ENCODE assay signal across 21 mouse cellular contexts in the genomic region with DNA sequence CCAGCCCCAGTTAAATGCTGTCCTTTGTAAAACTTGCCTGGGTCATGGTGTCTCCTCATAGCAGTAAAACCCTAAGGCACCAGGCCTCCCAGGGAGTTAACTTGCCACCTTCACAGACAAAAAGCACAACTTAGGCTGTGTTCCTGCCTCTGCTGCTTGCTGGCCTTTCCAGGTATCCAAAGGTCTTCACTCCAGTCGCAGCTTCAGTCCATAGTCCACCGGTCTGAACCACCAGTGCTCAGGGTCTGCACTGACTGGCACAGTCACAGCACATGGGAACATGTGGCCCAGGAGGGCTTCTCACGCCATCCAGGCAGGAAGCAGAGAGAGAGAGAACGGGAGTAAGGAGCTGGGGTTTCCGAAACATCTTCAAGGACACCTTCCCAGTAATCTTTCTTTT. TPM values are rescaled to one million over a fixed set of nuclear protein-coding genes. Genes with fewer than 3 reads are reported as not detected.
DNase-seq lines count a peak whose midpoint lies in the region; ATAC-seq and TF ChIP-seq lines count a peak whose summit lies in the region.
"Had no signal": no experiment of that assay in that cellular context is flagged by ENCODE, and none has a peak within 500 bp of the region (broad histone marks: within the 10 kb centered on the region; RNA-seq: fewer than 3 reads in every experiment).

No protein-coding gene starts in this region.

- peak; percentile 38; the same call in 1 of the 2 replicates for ATAC-seq in erythroblast, adult 5-6 weeks (replicated peaks; ENCODE audit: low FRiP score, poor library complexity, severe bottlenecking)
- ATAC-seq in kidney, embryonic 15.5 days (replicated peaks; ENCODE audit: low FRiP score): peak; percentile 56; the same call in 1 of the 2 replicates
- peak; percentile 33; the same call in 1 of the 2 replicates for ATAC-seq in liver, embryonic 14.5 days (ENCODE audit: insufficient read depth)
- ATAC-seq: CD4-positive, CD25-positive, alpha-beta regulatory T cell, adult 4 months; forebrain, embryonic 15.5 days; inflammation-experienced regulatory T-cells, adult 6 months had no signal

- H3K9me3 ChIP-seq in kidney, embryonic 15.5 days (replicated peaks): no peaks in the 10 kb centered on the region
- H3K9me3 ChIP-seq in liver, embryonic 14.5 days (ENCODE audit: control insufficient read depth, low read length): no peaks in the 10 kb centered on the region
- H3K9me3 ChIP-seq: forebrain, embryonic 15.5 days; heart, embryonic 13.5 days; hindbrain, embryonic 13.5 days had no signal

- DNase-seq in kidney, adult 11 months: peak; percentile 68
- no peak for DNase-seq in kidney, postnatal 10 days
- no peak for DNase-seq in liver, embryonic 14.5 days (ENCODE audit: low read depth in 3 of 3, low spot score in 3 of 3)
- DNase-seq in spleen, adult 12 weeks (ENCODE audit: low spot score): no peak
- no peak for DNase-seq in urinary bladder, postnatal 10 days (ENCODE audit: low spot score)
- no peak for DNase-seq in gastrocnemius, adult 18-20 months (ENCODE audit: low spot score)
- DNase-seq: adrenal gland, postnatal 36 days; cerebellum, adult 9-10 months; gastrocnemius, postnatal 10 days; layer of hippocampus, adult 9-11 months; lung, embryonic 14.5 days; lung, postnatal 36 days; midbrain, embryonic 14.5 days had no signal

- H3K9ac ChIP-seq in kidney, embryonic 15.5 days: no peak overlapping the region
- no peak overlapping the region for H3K9ac ChIP-seq in liver, embryonic 14.5 days (replicated peaks)
- H3K9ac ChIP-seq: forebrain, embryonic 15.5 days; heart, embryonic 13.5 days; hindbrain, embryonic 13.5 days; lung, embryonic 14.5 days had no signal

- no peak for TF ChIP-seq EP300 in liver, embryonic 14.5 days (IDR thresholded peaks at IDR 0.05; ENCODE audit: low read depth)

- no peaks in the 10 kb centered on the region; the same call in 1 of the 2 replicates for H3K36me3 ChIP-seq in kidney, embryonic 15.5 days
- no peaks in the 10 kb centered on the region for H3K36me3 ChIP-seq in liver, embryonic 14.5 days (replicated peaks; ENCODE audit: control insufficient read depth, insufficient read depth, low read depth)
- H3K36me3 ChIP-seq: forebrain, embryonic 15.5 days; hindbrain, embryonic 13.5 days had no signal

- 89% methylated on average over 5 of the region's 5 CpGs for WGBS in kidney, embryonic 15.5 days
- 77% methylated on average over 5 of the region's 5 CpGs for WGBS in liver, embryonic 14.5 days (ENCODE audit: insufficient replicate concordance)

- H3K27me3 ChIP-seq in kidney, embryonic 15.5 days: no peaks in the 10 kb centered on the region
- no peaks in the 10 kb centered on the region for H3K27me3 ChIP-seq in liver, embryonic 14.5 days (ENCODE audit: control insufficient read depth, insufficient read depth, low read length)
- H3K27me3 ChIP-seq: forebrain, embryonic 15.5 days; heart, embryonic 13.5 days; hindbrain, embryonic 13.5 days had no signal

- peaks cover 19% of the 10 kb centered on the region for H3K4me1 ChIP-seq in kidney, embryonic 15.5 days
- H3K4me1 ChIP-seq in liver, embryonic 14.5 days (replicated peaks; ENCODE audit: control insufficient read depth in 2 of 2, insufficient read depth in 2 of 2, low read length in 1 of 2): peaks cover 11 to 18% of the 10 kb centered on the region in 2 experiments

- no peak overlapping the region for H3K4me3 ChIP-seq in kidney, embryonic 15.5 days (replicated peaks)
- no peak overlapping the region for H3K4me3 ChIP-seq in liver, embryonic 14.5 days (ENCODE audit: insufficient read depth in 1 of 2, low read depth in 2 of 2, low read length in 2 of 2)
- H3K4me3 ChIP-seq: forebrain, embryonic 15.5 days; heart, embryonic 13.5 days; hindbrain, embryonic 13.5 days had no signal

- no peak overlapping the region for H3K4me2 ChIP-seq in kidney, embryonic 15.5 days
- H3K4me2 ChIP-seq in liver, embryonic 14.5 days (ENCODE audit: low read depth): peak overlapping the region; percentile 28; the same call in 1 of the 2 replicates
- H3K4me2 ChIP-seq: forebrain, embryonic 15.5 days; heart, embryonic 13.5 days; hindbrain, embryonic 13.5 days; lung, embryonic 14.5 days had no signal

- no peak overlapping the region for H3K27ac ChIP-seq in kidney, embryonic 15.5 days
- H3K27ac ChIP-seq in liver, embryonic 14.5 days: no peak overlapping the region
- H3K27ac ChIP-seq: forebrain, embryonic 15.5 days; heart, embryonic 13.5 days; hindbrain, embryonic 13.5 days; stomach, postnatal 0 days had no signal

- no peak for TF ChIP-seq CTCF in liver, embryonic 14.5 days (IDR thresholded peaks at IDR 0.05; ENCODE audit: low read depth)

RNA-seq across cellular contexts. Expression of a gene that starts 10.2 kb away (rescaled TPM):
- 23.4 and 25.4 TPM in 2 replicates for total RNA-seq in erythroblast, adult 5-6 weeks (2015; ENCODE audit: low replicate concordance)
- 22.6 and 26.9 TPM in 2 replicates for total RNA-seq in erythroblast, adult 5-6 weeks (2017; ENCODE audit: low replicate concordance)
- 17.7 and 18.2 TPM in 2 replicates for polyA plus RNA-seq in kidney, embryonic 15.5 days (2015; fragmentation: Nextera tagmentation; extraction: Ambion mirVana)
- polyA plus RNA-seq in liver, embryonic 14.5 days (2012; rRNA removed): 1.8 and 2.6 TPM in 2 replicates
- 2.2 and 3.8 TPM in 2 replicates for polyA plus RNA-seq in liver, embryonic 14.5 days (2014; fragmentation: Nextera tagmentation; extraction: Ambion mirVana)
- total RNA-seq in gastrocnemius, adult 18-20 months (2021): 1 to 10 TPM; 1.4 to 1.5 TPM
- polyA plus RNA-seq: inflammation-experienced regulatory T-cells, adult 6 months had no signal

Comparison
In these comparisons a context has a peak if more than half of its experiments do, and no peak if none do; other contexts are left out.
1. RNA of a gene that starts 10.2 kb away (total RNA-seq): 22.6 to 26.9 TPM in erythroblast, adult 5-6 weeks; 1.4 to 1.5 TPM in gastrocnemius, adult 18-20 months; every median in the first group is over 4 times any median in the second.
2. Peak in every context shown above with its lines, with median percentiles within 50 percentile points of each other: ATAC-seq.